Mouse (Mus musculus) stomach, embryonic 14.5 days (tissue): ENCODE data around the gene B3gnt6. TPM values are rescaled to one million over a fixed set of nuclear protein-coding genes. Genes with fewer than 3 reads are reported as not detected.
A peak's percentile ranks its signal among the peaks of the same experiment; 100 is the strongest.

ENCODE experiments used
- ATAC-seq: fragments of 200-750 bp; cut with Nextera tagmentation; 2 replicates; pipeline ENCODE4 v1.8.0; 2017; ENCODE audit warnings: low read depth, moderate TSS enrichment; ENCODE audit not compliant: insufficient number of reproducible peaks, insufficient read depth, low FRiP score
- H3K27ac ChIP-seq: fragments of 300-500 bp; sonication (generic); 2 replicates; pipeline ENCODE4 v1.5.1; 2014; ENCODE audit warnings: mild to moderate bottlenecking, low read length, moderate library complexity, mixed read lengths
- H3K27me3 ChIP-seq: fragments of 300-500 bp; sonication (generic); 2 replicates; pipeline ENCODE4 v1.6.1; 2014; ENCODE audit warnings: low read length, control low read depth, mixed read lengths; ENCODE audit not compliant: control insufficient read depth, insufficient read depth
- H3K36me3 ChIP-seq: fragments of 300-500 bp; sonication (generic); 2 replicates; pipeline ENCODE4 v1.6.1; 2014; ENCODE audit warnings: mild to moderate bottlenecking, control low read depth, low read length, moderate library complexity, mixed read lengths; ENCODE audit not compliant: control insufficient read depth, insufficient read depth
- H3K4me1 ChIP-seq: fragments of 300-500 bp; sonication (generic); 2 replicates; pipeline ENCODE4 v1.6.1; 2014; ENCODE audit warnings: low read length, control low read depth, mixed read lengths; ENCODE audit not compliant: control insufficient read depth, insufficient read depth
- H3K4me2 ChIP-seq: fragments of 300-500 bp; sonication (generic); replicated peaks from 2 replicates; pipeline ENCODE4 v1.6.1; 2014; ENCODE audit warnings: low read depth, low read length, control low read depth
- H3K4me3 ChIP-seq: fragments of 300-500 bp; sonication (generic); 2 replicates; pipeline ENCODE4 v1.5.1; 2014; ENCODE audit warnings: low read depth, low read length, control low read depth
- H3K9ac ChIP-seq: fragments of 300-500 bp; sonication (generic); replicated peaks from 2 replicates; pipeline ENCODE4 v1.6.1; 2014; ENCODE audit warnings: low read depth, mild to moderate bottlenecking, control low read depth, low read length, moderate library complexity, mixed read lengths
- H3K9me3 ChIP-seq: fragments of 300-500 bp; sonication (generic); 2 replicates; pipeline ENCODE4 v1.6.1; 2016; ENCODE audit warnings: low read depth, low read length, control low read depth; ENCODE audit not compliant: control insufficient read depth
- WGBS: fragments of 180-500 bp; shearing (Covaris S2); extraction: QIAGEN DNeasy Blood & Tissue Kit; methylation state at CpG from one replicate; pipeline ENCODE4 v1.1.7; 2014; 5-methylcytosine and 5-hydroxymethylcytosine counted together
- polyA plus RNA-seq: library from polyadenylated mRNA; unstranded; fragments of >200 nt; fragmentation: Nextera tagmentation; extraction: Ambion mirVana; gene quantifications from 2 replicates; pipeline ENCODE4 v1.2.1, GENCODE M21; 2014

Gene B3gnt6
- polyA plus RNA-seq, 1 experiment from 2014 or later: 0.10 TPM

- Histone ChIP-seq H3K27ac (no peak overlapping the region), H3K4me3 (no peak overlapping the region), H3K27me3 (no peaks in the 10 kb centered on the region), H3K4me2 (no peak overlapping the region), H3K9ac (no peak overlapping the region), H3K36me3 (no peaks in the 10 kb centered on the region), H3K9me3 (no peaks in the 10 kb centered on the region), H3K4me1 (peaks cover 11% of the 10 kb centered on the region; the same call in 1 of the 2 replicates)
- WGBS: 78% methylated on average over 4 of the region's 4 CpGs
- ATAC-seq: no peak
Measured at GRCm38 (mm10) chr7:98174883-98175755, 24.2 kb downstream of the B3gnt6 start.

- 51% methylated on average over 4 of the region's 4 CpGs for WGBS
- no peak overlapping the region for H3K4me2 ChIP-seq
- H3K4me3 ChIP-seq: no peak overlapping the region
- H3K36me3 ChIP-seq: no peaks in the 10 kb centered on the region
- no peaks in the 10 kb centered on the region for H3K27me3 ChIP-seq
- H3K27ac ChIP-seq: no peak overlapping the region
- no peak for ATAC-seq
- no peaks in the 10 kb centered on the region for H3K9me3 ChIP-seq
- no peak overlapping the region for H3K9ac ChIP-seq
- H3K4me1 ChIP-seq: peaks cover 11% of the 10 kb centered on the region; the same call in 1 of the 2 replicates
Measured at GRCm38 (mm10) chr7:98173408-98173807, 25.9 kb downstream of the B3gnt6 start.

GRCm38 (mm10) chr7:98172661-98173060, 26.6 kb downstream of the B3gnt6 start:
- Histone ChIP-seq H3K4me3 (no peak overlapping the region), H3K9ac (no peak overlapping the region), H3K9me3 (no peaks in the 10 kb centered on the region), H3K27me3 (no peaks in the 10 kb centered on the region), H3K4me1 (peaks cover 11% of the 10 kb centered on the region; the same call in 1 of the 2 replicates), H3K27ac (no peak overlapping the region), H3K36me3 (no peaks in the 10 kb centered on the region), H3K4me2 (no peak overlapping the region)
- 83% methylated on average over 8 of the region's 8 CpGs for WGBS
- ATAC-seq: no peak

- Histone ChIP-seq H3K27ac (no peak overlapping the region; the same call in 1 of the 2 replicates), H3K4me3 (no peak overlapping the region), H3K4me2 (no peak overlapping the region), H3K27me3 (no peaks in the 10 kb centered on the region), H3K4me1 (peaks cover 11% of the 10 kb centered on the region; the same call in 1 of the 2 replicates), H3K9me3 (no peaks in the 10 kb centered on the region), H3K9ac (no peak overlapping the region), H3K36me3 (no peaks in the 10 kb centered on the region)
- peak; percentile 81 for ATAC-seq
- 53% methylated on average over 6 of the region's 6 CpGs for WGBS
Measured at GRCm38 (mm10) chr7:98171141-98172073, 27.9 kb downstream of the B3gnt6 start.

- WGBS: 47% methylated on average over 10 of the region's 10 CpGs
- Histone ChIP-seq H3K4me2 (no peak overlapping the region), H3K27me3 (no peaks in the 10 kb centered on the region), H3K9ac (no peak overlapping the region), H3K36me3 (no peaks in the 10 kb centered on the region), H3K9me3 (no peaks in the 10 kb centered on the region), H3K27ac (peak overlapping the region; percentile 75), H3K4me1 (peaks cover 24% of the 10 kb centered on the region), H3K4me3 (no peak overlapping the region)
- ATAC-seq: peak; percentile 66
Measured at GRCm38 (mm10) chr7:98164999-98165528, 34.2 kb downstream of the B3gnt6 start.

GRCm38 (mm10) chr7:98164382-98164998, 34.8 kb downstream of the B3gnt6 start:
- Histone ChIP-seq H3K36me3 (no peaks in the 10 kb centered on the region), H3K4me3 (no peak overlapping the region), H3K9me3 (no peaks in the 10 kb centered on the region), H3K4me2 (no peak overlapping the region), H3K27ac (peak overlapping the region; percentile 75), H3K4me1 (peaks cover 30% of the 10 kb centered on the region), H3K9ac (no peak overlapping the region), H3K27me3 (no peaks in the 10 kb centered on the region)
- WGBS: 76% methylated on average over 9 of the region's 9 CpGs
- ATAC-seq: no peak

GRCm38 (mm10) chr7:98163700-98164099, 35.6 kb downstream of the B3gnt6 start:
- Histone ChIP-seq H3K9me3 (no peaks in the 10 kb centered on the region), H3K36me3 (no peaks in the 10 kb centered on the region), H3K4me3 (no peak overlapping the region), H3K4me1 (peaks cover 38% of the 10 kb centered on the region), H3K9ac (no peak overlapping the region), H3K4me2 (no peak overlapping the region), H3K27me3 (no peaks in the 10 kb centered on the region), H3K27ac (peak overlapping the region; percentile 6; the same call in 1 of the 2 replicates)
- 46% methylated on average over 3 of the region's 3 CpGs for WGBS
- no peak for ATAC-seq

GRCm38 (mm10) chr7:98162239-98162638, 37.0 kb downstream of the B3gnt6 start:
- H3K4me2 ChIP-seq: no peak overlapping the region
- no peak overlapping the region for H3K9ac ChIP-seq
- H3K4me1 ChIP-seq: peaks cover 48% of the 10 kb centered on the region
- 71% methylated on average over 6 of the region's 6 CpGs for WGBS
- H3K9me3 ChIP-seq: no peaks in the 10 kb centered on the region
- H3K27me3 ChIP-seq: no peaks in the 10 kb centered on the region
- H3K4me3 ChIP-seq: no peak overlapping the region
- no peak for ATAC-seq
- no peak overlapping the region for H3K27ac ChIP-seq
- H3K36me3 ChIP-seq: no peaks in the 10 kb centered on the region
